Mouse (Mus musculus) gastrocnemius, postnatal 14 days (tissue): ENCODE results near the gene Cpxm1. TPM values are rescaled to one million over a fixed set of nuclear protein-coding genes. Genes with fewer than 3 reads are reported as not detected.
A peak's percentile ranks its signal among the peaks of the same experiment; 100 is the strongest.

Experiments
- DNase-seq: peaks from one replicate; pipeline ENCODE4 v3.0.0; 2021; ENCODE audit warnings: mixed read lengths
- intact Hi-C: fragments of 180-260 bp; cut with DNase I; formaldehyde crosslinking; loops from one replicate; pipeline ENCODE4 v1.15.1; 2025; ENCODE audit warnings: low total_unique reads
- long read RNA-seq, 2 experiments: library from polyadenylated mRNA; stranded (forward); transcript quantifications; one replicate each; pipeline ENCODE4 v2.0.0; 2021
- total RNA-seq, 2 experiments: library from RNA; stranded (reverse); gene quantifications; 2 replicates each; pipeline ENCODE4 v1.2.3; 2021

Gene Cpxm1
- total RNA-seq: 10 to 100 TPM in 1 of 2 experiments, 1 to 10 TPM in 1; 7.6 to 10.2 TPM
- long read RNA-seq, experiment 1, transcript Cpxm1-201 (14 exons, 2,366 nt): major isoform, 9 of 12 reads
- long read RNA-seq, experiment 1, partial matches to known transcripts: 2 of 12 reads
- long read RNA-seq, experiment 1, other reads (novel, unspliced or antisense): 1 of 12 reads
- long read RNA-seq, experiment 2, transcript Cpxm1-201 (14 exons, 2,366 nt): major isoform, 16 of 20 reads
- long read RNA-seq, experiment 2, partial matches to known transcripts: 2 of 20 reads
- long read RNA-seq, experiment 2, other reads (novel, unspliced or antisense): 2 of 20 reads

GRCm38 (mm10) chr2:130397186-130397985 lies at the start of gene Cpxm1:
Gene Cpxm1 (minus strand): TSS chr2:130397574.
- intact Hi-C loops: no loop called here
- peak; percentile 52 for DNase-seq

- DNase-seq: no peak
- intact Hi-C loops: no loop called here
Observed at GRCm38 (mm10) chr2:130442162-130442561, 44.8 kb upstream of the Cpxm1 start.

GRCm38 (mm10) chr2:130439840-130440480 lies 42.6 kb upstream of the Cpxm1 start:
- DNase-seq: no peak
- intact Hi-C loops: no loop called here

GRCm38 (mm10) chr2:130438861-130439260 lies 41.5 kb upstream of the Cpxm1 start:
- intact Hi-C loops: no loop called here
- no peak for DNase-seq

GRCm38 (mm10) chr2:130436769-130437168 lies 39.4 kb upstream of the Cpxm1 start:
- no peak for DNase-seq
- intact Hi-C loops: no loop called here

GRCm38 (mm10) chr2:130433152-130433551 lies 35.8 kb upstream of the Cpxm1 start:
- intact Hi-C loops: no loop called here

GRCm38 (mm10) chr2:130432157-130432556 lies 34.8 kb upstream of the Cpxm1 start:
- DNase-seq: no peak
- intact Hi-C loops: no loop called here

More at GRCm38 (mm10) chr2:130433152-130433551, 35.8 kb upstream of the Cpxm1 start:
- DNase-seq: no peak

- intact Hi-C loops: no loop called here
Observed at GRCm38 (mm10) chr2:130430484-130430883, 33.1 kb upstream of the Cpxm1 start.

GRCm38 (mm10) chr2:130429851-130430250 lies 32.5 kb upstream of the Cpxm1 start:
- DNase-seq: no peak
- intact Hi-C loops: no loop called here

More at GRCm38 (mm10) chr2:130430484-130430883, 33.1 kb upstream of the Cpxm1 start:
- DNase-seq: no peak

GRCm38 (mm10) chr2:130425112-130425511 lies 27.7 kb upstream of the Cpxm1 start:
- intact Hi-C loops: no loop called here

GRCm38 (mm10) chr2:130424126-130424853 lies 26.9 kb upstream of the Cpxm1 start, which contains the start of the genes Vps16 and Pced1a:
Gene Vps16 (plus strand): TSS chr2:130424339.
Gene Pced1a (minus strand): TSS chr2:130424701.
- peak; percentile 94 for DNase-seq
- intact Hi-C loops: no loop called here

More at GRCm38 (mm10) chr2:130425112-130425511, 27.7 kb upstream of the Cpxm1 start:
- no peak for DNase-seq

- peak; percentile 78 for DNase-seq
- intact Hi-C loops: no loop called here
Observed at GRCm38 (mm10) chr2:130423397-130424125, 26.2 kb upstream of the Cpxm1 start.

GRCm38 (mm10) chr2:130421781-130422620 lies 24.6 kb upstream of the Cpxm1 start:
- no peak for DNase-seq
- intact Hi-C loops: no loop called here

- intact Hi-C loops: loop anchor here (5.0 kb wide), 1 partner anchor 122 kb away; no protein-coding TSS in a partner anchor
- no peak for DNase-seq
Observed at GRCm38 (mm10) chr2:130414094-130414856, 16.9 kb upstream of the Cpxm1 start.

- intact Hi-C loops: loop anchor here (5.0 kb wide), 1 partner anchor 120 kb away; no protein-coding TSS in a partner anchor
- DNase-seq: no peak
Observed at GRCm38 (mm10) chr2:130412775-130413174, 15.4 kb upstream of the Cpxm1 start.

GRCm38 (mm10) chr2:130411558-130412495 lies 14.5 kb upstream of the Cpxm1 start:
- intact Hi-C loops: loop anchor here (5.0 kb wide), 1 partner anchor 120 kb away; no protein-coding TSS in a partner anchor
- peak; percentile 89 for DNase-seq
